Mouse (Mus musculus): ENCODE measurements around the gene Cdk18.

Cdk18 gene

GRCm38 (mm10) chr1:132149410-132149809 lies 9.9 kb upstream of the Cdk18 start:
- DNase-seq = no peak

GRCm38 (mm10) chr1:132145973-132146685 lies 6.6 kb upstream of the Cdk18 start:
- DNase-seq = no peak

- DNase-seq = no peak
Measured at GRCm38 (mm10) chr1:132144837-132145236, 5.4 kb upstream of the Cdk18 start.

GRCm38 (mm10) chr1:132144223-132144622 lies 4.7 kb upstream of the Cdk18 start:
- no peak for DNase-seq

GRCm38 (mm10) chr1:132143730-132144129 lies 4.2 kb upstream of the Cdk18 start:
- DNase-seq = no peak

GRCm38 (mm10) chr1:132143079-132143478 lies 3.6 kb upstream of the Cdk18 start:
- DNase-seq = no peak

- DNase-seq = no peak
Measured at GRCm38 (mm10) chr1:132141753-132142152, 2.3 kb upstream of the Cdk18 start.

GRCm38 (mm10) chr1:132141166-132141565 lies 1.7 kb upstream of the Cdk18 start:
- DNase-seq = no peak

GRCm38 (mm10) chr1:132140574-132140973 lies 1.1 kb upstream of the Cdk18 start:
- no peak for DNase-seq

- DNase-seq = peak; percentile 55
Measured at GRCm38 (mm10) chr1:132140171-132140570, 687 bp upstream of the Cdk18 start.

GRCm38 (mm10) chr1:132138576-132139415 lies 688 bp downstream of the Cdk18 start:
- DNase-seq = no peak

GRCm38 (mm10) chr1:132137935-132138575 lies 1.4 kb downstream of the Cdk18 start:
- no peak for DNase-seq

GRCm38 (mm10) chr1:132136847-132137246 lies 2.6 kb downstream of the Cdk18 start:
- DNase-seq = no peak

- no peak for DNase-seq
Measured at GRCm38 (mm10) chr1:132135631-132136030, 3.9 kb downstream of the Cdk18 start.

GRCm38 (mm10) chr1:132128311-132128710 lies 11.2 kb downstream of the Cdk18 start:
- DNase-seq = no peak

- DNase-seq = no peak
Measured at GRCm38 (mm10) chr1:132125803-132126405, 13.6 kb downstream of the Cdk18 start.

- DNase-seq = no peak
Measured at GRCm38 (mm10) chr1:132125249-132125648, 14.2 kb downstream of the Cdk18 start.

GRCm38 (mm10) chr1:132123420-132124014 lies 16.0 kb downstream of the Cdk18 start:
- DNase-seq = no peak

GRCm38 (mm10) chr1:132121895-132122294 lies 17.6 kb downstream of the Cdk18 start:
- DNase-seq = no peak

- peak; percentile 78 for DNase-seq
Measured at GRCm38 (mm10) chr1:132121236-132121635, 18.2 kb downstream of the Cdk18 start.

- peak; percentile 83 for DNase-seq
Measured at GRCm38 (mm10) chr1:132116606-132117005, 22.9 kb downstream of the Cdk18 start.

- DNase-seq = no peak
Measured at GRCm38 (mm10) chr1:132113098-132113497, 26.4 kb downstream of the Cdk18 start.

- DNase-seq = no peak
Measured at GRCm38 (mm10) chr1:132112426-132112825, 27.1 kb downstream of the Cdk18 start.
